Mouse (Mus musculus) liver, adult 2 months (tissue): ENCODE measurements around the gene Jmjd6.

Source experiments
- CTCF ChIP-seq: fragments of 200-500 bp; IDR thresholded peaks from 2 replicates; pipeline ENCODE4 v1.5.1; 2011; ENCODE audit warnings: low read depth, low read length, control low read depth
- POLR2A ChIP-seq: fragments of 200-500 bp; IDR thresholded peaks from 2 replicates; pipeline ENCODE4 v1.6.1; 2011; ENCODE audit warnings: low read length, control low read depth; ENCODE audit not compliant: insufficient read depth; ENCODE audit errors: extremely low read depth

DNA sequence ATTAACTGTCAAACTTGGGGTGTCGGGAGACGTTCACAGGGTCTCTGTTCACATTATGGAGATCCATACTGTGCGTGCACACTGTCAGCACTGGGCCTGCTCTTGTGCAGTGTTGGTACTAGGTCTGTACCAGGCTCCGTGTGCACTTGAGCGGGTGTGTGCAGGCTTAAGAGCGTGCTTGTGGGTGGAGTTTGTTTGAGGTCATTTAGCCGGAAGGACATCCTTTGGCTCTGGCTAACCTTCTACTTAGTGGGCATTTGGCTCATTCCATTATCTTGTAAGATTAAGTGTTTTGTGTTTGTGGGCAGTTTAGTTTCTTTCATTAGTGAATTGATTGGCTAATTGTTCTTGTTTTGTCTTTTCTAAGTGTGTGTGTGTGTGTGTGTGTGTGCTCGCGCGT, 39.2 kb upstream of the Jmjd6 start:
- TF ChIP-seq POLR2A = no peak
- no peak for TF ChIP-seq CTCF
